Mouse (Mus musculus): ENCODE measurements around the gene Ncoa4.

GRCm38 (mm10) chr14:32183846-32184245 is 24.2 kb downstream of the Ncoa4 start:
- no peak for TF ChIP-seq CTCF (IDR thresholded peaks at IDR 0.05; ENCODE audit: extremely low read depth, insufficient read length, insufficient replicate concordance, low read depth, low read length)
- no peak for TF ChIP-seq POLR2A (IDR thresholded peaks at IDR 0.05; ENCODE audit: low read depth, low read length)

Measured in small intestine, adult 2 months (tissue).